Mouse (Mus musculus): Measurements from ENCODE around the gene Cep152.

Cep152 gene

DNA sequence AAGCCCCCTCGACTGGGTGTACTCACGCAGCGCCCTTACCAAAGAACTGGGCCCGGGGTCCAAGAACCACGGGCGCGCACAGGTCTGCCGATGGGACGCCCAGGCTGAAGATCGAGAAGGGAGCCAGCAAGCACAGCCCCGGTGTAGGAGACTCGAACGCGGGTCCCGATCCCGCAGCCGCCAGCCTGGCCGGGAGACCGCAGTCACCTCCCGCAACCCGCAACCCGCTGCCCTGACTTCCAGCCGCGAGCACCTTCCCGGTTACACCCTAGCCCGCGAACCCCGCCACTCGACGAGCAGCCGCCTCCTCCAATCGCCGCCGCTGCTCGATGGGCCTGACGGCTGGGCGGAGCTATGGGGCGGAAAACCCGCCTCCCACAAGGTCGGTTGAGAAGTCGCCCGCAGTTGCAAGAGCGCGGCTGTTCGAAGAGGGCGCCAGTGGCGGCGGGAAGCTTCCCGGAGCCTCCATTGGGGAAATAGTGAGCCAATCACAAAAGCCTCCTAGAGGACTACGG lies at the start of gene Cep152:
Gene Cep152 (minus strand): TSS at position 277 of the 515 bp plus-strand sequence.
- peak; percentile 97 for DNase-seq

DNA sequence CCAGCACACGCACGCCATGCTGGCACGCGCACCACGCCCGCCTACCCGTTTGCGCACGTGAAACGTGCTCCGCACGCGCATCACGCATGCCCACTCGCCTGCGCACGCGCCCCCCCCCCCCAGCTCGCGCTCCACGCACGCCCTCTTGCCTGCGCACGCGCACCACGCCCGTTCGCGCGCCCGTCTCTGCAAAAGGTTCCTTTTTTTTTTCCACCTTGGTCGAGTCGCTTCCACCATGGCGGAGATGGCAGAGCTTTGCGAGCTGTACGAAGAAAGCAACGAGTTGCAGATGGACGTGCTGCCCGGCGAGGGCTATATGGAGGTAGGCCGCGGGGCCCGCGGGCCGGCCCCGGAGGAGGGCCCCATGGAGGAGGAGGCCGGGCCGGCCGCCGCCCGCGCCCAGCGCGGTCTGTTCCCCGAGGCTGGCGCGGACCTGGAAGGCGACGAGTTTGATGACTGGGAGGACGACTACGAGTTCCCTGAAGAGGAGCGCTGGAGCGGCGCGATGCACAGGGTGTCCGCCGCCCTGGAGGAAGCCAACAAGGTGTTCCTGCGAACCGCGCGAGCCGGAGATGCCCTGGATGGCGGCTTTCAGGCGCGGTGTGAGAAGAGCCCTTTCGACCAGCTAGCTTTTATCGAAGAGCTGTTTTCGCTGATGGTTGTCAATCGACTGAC lies 48.2 kb upstream of the Cep152 start, which contains the start of gene Eid1:
Gene Eid1 (plus strand): TSS at position 139 of the 675 bp plus-strand sequence.
- peak; percentile 81 for DNase-seq

DNA sequence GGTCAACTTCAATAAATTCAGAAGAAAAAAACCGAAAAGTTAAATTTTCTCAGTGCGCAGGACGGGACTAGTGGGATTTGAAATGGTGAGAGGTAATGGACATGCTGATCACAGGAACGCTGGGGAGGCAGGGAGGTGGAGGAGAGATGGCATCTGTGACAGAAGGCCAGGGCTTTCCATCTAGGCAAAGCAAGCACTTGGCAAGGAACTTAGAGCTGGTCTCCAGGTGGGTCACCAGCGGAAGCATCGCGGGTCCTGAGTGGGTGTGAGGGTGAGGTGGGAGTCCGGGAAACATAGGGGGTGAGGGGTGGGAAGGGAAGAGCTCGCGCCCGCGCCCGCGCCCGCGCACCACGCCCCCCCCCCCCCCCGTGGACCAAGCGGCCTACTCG lies 47.6 kb upstream of the Cep152 start:
- peak; percentile 22 for DNase-seq

DNA sequence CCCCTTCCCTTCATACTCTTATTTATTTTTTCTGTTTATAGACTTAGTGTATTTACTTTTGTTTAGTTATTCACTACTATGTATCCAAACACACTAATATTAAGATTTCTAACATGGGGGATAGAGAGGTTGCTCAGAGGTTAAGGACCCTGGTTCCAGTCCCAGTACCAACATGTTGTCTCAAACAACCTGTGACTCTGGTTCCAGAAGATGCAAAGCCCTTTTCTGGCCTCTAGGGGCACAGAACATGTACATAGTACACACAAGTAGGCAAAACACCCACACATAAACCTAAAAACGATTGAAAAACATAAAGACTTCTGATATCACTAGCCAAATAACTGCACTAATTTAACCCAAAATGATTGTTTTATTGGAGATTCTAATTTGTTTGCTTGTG lies 45.9 kb upstream of the Cep152 start:
- no peak for DNase-seq

DNA sequence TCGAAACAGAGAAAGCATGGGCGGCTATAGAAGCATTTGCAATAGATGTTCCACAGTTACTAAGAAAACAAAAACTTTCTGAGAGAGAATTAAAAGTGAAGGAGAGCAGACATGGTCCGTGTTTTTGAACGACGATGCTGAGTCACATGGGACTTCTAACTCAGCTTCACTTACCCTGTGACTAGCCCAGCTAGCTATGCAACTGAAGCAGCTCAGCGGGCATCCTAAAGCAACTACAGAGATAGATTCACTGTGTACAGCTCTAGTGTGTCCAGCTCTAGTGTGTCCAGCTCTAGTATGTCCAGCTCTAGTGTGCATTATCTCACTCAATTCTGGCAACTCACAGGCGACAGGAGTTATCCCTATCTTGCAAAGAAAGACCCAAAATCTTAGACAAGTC lies 42.8 kb upstream of the Cep152 start:
- no peak for DNase-seq

DNA sequence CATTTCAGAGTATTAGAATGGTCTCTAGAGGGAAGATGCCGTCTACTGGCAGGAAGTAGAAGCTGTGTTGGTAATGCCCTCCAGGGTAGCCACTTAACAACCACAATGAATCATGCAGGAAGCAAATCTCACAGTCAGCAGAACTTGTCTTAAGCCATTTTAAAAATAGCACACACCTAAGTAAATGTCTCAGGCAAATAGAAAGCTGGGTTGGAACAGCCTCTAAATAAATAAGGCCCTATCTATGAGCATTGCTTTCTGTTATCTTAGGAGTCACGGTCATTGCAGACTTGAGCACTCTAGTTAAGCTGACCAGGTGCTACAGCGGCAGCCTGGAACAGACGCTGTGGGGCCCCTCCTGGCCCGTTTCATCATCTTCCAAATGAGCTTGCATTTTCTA lies 42.3 kb upstream of the Cep152 start:
- DNase-seq: no peak

DNA sequence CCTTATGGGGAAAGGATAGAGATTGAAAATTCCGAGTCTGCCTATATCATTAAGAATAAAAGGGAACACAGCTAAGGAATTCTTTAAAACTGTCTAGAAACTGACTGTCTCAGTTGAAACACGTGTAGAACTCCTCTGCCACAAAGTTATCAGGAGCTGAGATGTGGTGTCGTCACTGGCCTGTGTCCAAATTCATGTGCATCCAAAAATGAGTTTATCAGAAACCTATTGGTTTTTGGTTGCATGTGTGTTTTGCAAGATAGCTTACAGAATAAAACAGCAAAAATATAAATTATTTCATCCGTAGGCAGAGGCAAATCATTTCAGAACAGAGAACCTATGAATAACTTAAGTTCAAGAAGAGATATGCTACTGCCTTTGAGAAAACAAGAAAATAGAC lies 41.8 kb upstream of the Cep152 start:
- DNase-seq: no peak

DNA sequence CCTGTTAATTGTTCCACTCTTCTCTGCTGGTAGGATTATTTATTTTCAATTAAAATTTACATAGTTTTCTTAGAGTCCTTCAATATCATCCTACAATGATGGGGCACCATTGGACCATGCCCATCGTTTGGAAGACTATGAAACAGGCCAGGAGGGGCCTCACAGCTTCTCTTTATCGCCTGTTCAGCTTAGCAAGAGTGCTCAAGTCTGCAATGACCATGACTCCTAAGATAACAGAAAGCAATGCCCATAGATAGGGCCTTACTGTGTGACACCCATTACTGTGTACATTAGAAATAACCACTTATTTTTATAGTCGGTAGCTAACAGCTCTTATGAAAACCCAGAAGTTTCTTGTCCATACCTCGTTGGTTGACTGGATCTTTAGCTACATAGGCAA lies 41.0 kb upstream of the Cep152 start:
- no peak for DNase-seq

DNA sequence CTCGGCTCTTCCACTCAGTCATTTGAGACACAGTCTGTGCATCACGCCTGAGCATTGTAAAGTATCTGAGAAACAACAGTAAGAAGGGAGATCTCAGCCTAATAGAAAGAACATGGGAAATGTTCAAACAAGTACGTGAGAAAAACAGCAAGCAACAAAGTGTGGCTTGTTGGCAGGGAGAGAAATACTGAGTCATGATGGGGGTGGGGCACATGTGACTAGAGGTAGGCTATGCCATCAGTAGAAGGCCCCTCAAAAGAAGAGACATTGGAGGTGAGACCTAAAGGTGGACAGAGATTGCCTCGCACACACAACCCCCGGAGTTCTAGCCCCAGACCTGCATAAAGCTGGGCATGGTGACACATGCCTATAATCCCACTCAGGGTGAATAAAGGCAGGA lies 40.3 kb upstream of the Cep152 start:
- DNase-seq: no peak

DNA sequence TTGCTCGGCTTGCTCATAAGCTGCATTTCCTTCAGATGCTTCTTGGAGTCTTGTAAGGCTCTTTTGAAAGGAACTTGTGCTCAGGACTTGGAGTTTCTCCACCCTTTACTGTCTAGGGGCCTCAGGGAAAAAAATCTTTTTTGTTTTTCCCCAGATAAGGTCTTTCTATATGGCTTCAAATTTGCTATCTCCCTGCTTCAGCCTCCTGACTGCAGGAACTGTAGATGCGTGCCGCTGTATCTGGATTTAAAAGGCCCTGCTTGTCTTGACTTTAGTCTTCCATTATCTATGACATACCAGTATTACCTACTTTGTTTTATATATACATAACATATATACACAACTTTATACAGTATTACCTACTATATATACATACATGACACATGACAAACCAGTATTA lies 37.6 kb upstream of the Cep152 start:
- no peak for DNase-seq

DNA sequence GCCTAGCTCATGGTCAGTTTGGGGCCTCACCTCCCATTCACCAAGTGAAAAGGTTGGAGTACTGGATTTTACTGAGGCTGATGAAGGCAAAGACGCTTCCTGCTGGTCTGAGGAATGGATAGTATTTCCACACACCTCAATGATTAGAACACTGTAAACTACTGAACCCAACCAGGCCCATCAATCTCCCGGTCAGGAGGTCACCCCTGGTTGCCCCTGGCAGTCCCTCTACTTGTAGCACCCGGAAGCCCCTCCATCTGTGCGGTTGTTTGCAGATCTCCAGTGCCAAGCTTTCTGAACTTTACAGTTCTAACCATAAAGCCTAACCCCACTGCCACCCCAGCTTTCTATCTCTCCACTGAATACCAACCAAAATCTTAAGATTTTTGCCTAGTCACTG lies 36.2 kb upstream of the Cep152 start:
- no peak for DNase-seq

DNA sequence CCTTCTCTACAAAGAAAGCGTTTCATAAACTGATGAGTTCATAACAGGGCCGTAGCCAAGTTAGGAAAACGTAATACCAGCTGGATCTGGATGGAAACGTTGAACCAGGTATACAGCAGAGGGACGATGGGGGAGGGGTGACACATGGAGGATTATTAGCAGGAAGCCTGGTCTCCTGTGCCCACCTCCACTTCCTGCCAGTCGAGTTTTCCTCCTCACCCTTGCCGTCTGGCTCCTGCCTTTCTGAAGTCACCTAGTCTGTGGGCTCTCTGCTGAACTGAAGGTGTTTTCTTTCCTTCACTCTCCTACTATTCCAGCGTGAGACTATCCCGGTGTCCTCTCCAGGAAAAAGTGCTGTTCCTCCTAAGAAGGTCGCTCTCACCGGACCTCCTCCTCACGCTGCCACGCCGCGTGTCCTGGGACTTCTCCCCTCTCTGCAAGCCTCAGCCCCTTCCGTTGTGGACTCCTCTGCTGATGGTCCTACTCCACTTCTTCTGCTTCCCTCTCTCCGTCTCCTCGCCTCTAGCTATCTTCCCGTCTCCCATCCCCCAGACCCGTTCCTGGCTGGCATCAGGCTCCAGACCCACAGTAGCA lies 35.7 kb upstream of the Cep152 start:
- no peak for DNase-seq

DNA sequence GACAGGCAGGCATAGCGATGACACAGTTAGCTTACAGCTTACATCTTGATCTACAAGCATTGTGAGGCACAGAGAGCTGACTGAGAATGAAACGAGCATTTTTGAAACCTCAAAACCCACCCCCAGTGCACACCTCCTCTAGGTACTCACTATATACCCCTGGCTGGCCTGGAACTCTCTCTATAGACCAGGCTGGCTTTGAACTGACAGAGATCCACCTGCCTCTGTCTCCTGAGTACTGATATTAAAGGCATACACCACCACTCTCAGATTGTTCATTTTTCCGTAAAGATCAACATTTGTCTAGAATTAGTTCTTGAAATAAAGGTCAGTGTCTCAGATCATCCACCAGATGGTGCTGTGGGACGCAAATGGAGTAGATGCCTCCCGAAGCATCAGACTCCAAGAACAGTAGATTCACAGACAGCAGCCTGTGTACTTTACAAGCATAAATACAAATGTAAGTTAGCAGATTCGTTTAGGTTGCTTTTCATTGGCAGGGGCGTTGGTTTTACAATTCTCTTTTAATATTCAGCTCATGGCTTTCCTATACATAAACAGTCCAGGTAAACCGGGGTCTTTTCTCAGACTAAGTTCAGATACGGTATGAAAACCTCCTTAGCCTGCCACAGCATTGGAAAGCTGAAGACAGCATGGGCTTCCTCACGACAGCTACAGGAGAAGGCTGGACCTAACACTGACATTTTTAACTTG lies 35.1 kb upstream of the Cep152 start:
- peak; percentile 82 for DNase-seq

DNA sequence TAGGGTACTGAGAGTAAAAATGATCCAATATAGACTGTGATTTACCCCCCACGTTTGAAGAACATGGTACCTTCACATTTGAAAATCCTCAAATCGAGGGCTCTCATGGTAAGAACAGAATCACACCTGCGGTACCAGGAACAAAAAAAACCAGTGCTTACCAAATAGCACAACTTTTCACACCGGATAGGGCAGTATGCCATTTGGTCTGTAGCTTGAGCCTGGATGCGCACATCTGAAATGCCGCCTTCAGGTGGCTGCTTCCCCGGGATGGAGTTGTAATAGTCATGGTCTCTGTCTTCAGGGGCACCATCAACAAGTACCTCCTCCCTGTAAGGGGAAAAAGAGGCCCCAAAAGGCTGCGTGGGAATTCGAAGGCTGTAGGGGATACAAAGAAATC lies 30.5 kb upstream of the Cep152 start:
- no peak for DNase-seq

DNA sequence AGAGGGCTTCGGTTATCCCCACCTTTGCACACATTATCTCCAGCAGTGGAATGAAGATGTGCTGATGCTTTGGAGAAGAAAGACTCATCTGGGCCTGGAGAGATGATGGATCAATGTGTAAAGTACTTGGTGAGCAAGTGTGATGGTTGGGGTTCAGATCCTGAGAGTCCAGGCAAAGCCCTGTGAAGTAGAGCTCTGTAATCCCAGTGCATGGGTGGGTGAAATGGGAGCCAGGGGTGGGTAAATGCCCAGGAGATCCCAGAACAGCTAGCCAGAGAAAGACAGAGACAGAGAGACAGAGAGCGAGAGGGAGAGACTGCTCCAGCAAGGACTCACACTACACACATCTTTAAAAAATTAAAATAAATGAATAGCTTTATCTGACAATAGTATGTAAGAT lies 28.4 kb upstream of the Cep152 start:
- no peak for DNase-seq

DNA sequence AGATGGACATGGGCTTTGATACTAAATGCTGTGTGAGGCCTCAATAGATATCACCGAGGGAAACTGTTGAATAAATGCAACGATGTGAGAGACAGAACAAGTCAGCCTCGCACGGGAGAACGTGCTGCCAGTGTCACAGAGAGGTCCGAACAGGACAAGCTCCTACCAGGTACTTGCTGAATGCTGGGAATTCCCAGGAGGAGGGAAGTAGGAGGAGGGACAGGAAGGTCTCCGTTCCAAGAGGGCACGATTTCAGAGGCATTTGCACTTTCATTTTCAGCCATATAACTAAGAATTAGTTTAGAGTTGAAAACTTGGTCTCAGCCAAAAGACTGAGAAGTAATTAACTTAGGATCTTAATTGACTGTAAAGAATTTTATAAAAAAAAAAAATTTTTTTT lies 26.6 kb upstream of the Cep152 start:
- no peak for DNase-seq

DNA sequence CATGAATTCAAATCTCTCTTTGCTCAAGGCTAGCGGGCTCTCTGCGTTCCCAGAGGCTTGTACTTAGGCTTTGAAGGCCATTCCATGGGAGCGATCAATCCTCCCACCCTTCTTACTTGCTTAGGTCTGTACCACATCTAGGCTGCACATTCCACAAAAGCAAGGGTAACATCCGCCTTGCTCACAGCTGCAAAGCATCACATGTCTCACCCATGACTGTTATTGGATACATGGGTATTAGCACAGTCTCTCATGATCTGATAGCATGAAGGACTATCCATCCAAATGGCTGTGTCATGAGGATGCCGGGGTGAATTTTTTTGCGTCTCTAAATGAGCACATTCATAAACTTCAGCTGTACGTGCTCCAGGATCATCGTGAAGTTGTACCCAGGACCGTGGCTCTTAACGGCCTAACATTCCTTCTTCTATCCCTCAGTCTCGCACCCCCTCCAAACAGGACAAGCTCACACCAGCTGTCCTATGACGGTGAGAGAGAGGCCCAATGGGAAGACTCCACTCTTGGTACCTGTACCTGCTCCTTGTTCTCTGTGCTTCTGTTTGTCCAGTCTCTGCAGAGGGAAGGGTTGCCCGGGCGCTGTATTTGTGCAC lies 25.9 kb upstream of the Cep152 start:
- no peak for DNase-seq

DNA sequence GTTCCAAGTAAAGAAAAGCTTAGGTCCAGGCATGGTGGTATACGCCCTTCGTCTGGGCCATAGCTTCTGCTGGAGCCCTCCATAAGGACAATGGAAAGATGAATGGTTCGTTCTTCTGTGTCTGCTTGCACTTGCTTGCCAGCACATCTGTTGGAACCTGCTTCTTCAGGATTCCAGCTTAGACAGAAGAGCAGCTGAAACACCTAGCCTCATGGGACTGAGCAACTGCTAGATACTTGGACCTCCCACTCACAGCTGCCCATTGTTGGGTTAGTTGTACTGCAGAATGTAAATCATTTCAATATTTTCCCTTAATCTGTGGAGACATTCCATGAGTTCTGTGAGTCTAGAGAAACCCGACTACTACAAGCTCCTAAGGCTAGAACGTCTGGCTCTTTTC lies 25.1 kb upstream of the Cep152 start:
- no peak for DNase-seq

DNA sequence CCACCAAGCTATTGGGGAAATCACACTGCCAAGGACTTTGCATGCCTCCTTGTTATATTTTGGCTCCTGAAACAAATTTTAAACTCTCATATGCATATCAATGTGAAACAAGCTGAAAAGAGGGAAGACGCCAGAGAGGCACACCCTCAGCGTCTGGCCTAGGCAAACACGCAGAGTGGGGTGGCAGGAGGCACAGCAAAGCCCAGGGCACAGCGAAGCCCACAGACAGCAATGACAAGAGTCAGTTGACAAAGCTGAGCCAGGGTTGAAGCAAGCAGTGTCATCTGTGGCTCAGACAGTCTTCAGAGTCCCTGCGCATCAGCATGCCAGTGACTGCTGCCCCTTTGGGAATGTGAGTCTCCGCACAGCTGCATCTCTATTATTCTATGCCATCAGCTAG lies 20.0 kb upstream of the Cep152 start:
- DNase-seq: no peak

DNA sequence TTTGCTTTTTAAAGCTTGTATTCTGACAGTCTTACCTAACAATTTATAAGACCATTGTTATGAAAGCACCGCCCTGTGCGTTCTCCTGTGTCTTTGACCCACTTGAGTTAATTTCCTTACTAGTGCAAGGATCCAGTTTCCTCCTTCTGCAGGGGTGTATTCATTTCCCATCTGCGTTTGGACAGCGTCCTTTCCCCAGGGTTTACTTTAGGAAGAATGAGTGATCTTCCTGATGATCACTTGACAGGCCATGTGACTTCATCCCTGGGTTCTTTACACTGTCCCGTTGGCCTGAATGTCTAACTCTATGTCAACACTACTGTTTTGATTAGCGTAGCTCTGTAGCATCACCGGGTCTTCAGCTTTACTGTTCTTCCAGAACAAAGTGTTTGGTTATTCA lies 12.4 kb upstream of the Cep152 start:
- no peak for DNase-seq

DNA sequence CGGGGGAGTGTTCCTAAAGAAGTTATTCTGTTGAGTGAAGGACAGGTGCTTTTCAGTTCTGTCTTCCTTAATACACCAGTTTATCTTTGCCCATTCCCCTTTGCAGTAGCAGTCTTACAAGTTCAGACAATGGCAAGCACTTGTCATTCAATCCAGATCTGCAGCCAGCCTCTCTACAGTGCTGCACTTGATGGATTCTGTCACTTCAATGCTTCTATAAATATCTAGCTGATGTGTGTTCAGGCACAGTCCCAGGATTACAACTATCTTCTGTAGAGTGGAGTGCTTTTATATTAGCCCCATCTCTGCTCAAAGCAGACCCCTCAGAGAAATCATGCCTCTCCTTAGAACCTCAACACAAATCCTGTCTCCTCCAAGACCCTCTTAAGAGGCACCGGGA lies 5.1 kb upstream of the Cep152 start:
- DNase-seq: no peak

DNA sequence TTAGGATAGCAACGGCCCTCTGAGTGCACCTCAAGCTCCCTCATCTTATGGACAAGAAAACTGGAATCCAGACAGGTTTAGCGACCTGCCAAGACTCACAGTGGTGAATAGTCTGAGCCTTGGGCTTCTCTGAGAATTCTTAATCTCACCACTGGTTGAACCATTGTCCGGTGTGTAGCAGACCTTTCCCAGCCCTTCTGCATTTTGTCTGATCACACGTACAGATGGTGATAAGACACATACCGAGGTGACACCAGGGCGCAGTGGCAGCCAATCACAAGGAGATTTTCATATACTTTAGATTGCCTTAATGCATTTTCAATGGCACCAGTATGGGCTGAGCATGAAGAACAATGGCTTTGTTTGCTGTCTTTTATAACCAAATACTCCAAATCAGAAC lies 3.6 kb upstream of the Cep152 start:
- DNase-seq: no peak

DNA sequence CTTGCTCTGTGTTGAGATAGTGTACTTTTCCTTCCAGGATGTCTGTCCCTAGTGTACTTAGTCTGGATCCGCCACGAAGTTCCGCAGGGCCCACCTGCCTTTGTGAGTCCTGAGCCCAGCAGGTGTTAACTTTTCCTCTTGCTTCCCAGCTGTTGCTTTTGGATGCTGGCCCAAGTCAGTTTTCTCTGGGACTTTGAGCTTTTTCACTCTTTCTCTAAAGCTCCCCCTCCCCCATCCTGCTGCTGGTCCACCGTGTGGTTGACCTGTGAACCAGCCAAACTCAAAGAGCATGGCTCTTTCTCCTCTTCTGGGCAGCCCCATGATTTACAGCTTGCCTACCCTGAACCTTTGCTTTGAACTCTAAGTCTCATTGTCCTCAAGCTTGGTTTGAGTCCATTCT lies 1.6 kb upstream of the Cep152 start:
- no peak for DNase-seq

All from lung, postnatal 14 days (tissue).